Mouse (Mus musculus): ENCODE results near the gene Zfp683. TPM values are rescaled to one million over a fixed set of nuclear protein-coding genes. Genes with fewer than 3 reads are reported as not detected.

Zfp683 gene
- polyA plus RNA-seq, 1 experiment from 2014 or later = not detected

DNA sequence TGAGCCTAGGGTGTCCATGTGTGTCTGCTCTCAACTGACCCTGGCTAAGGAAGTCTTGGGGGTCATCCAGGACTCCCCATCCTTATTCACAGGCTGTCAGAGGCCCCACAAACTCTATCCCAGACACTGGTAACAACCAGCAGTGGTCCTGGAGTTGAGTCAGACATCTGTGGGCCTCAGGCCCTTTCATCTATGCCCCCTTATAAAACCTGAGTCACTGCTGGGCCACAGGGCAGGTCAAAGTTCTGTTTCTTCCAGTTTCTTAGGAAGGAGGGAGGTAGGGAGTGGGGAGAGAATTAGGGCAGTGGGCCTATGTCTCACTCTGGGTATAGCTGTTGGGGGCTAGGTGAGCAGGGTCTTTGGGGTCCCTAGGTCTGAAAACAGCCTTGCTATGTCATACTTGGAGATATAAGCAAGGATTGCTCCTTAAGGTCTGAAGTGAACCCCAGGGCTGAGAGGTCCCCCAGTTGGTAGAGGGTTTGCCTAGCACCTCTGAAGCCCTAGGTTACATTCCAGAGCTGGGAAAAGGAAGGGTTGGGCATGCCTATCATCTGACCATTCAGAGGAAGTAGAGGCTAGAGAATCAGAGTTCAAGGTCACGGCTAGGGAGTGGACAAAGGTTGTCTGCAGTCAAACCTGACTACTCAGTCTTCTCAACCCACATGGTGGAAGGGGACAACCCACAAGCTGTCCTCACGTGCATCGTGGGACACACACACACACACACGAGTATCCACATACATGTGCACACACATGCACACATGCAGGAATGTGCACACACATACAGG is 15.3 kb downstream of the Zfp683 start:
- Histone ChIP-seq H3K36me3 (ENCODE audit: insufficient read depth, low read length) (no peaks in the 10 kb centered on the region), H3K27ac (ENCODE audit: low read length) (no peak overlapping the region), H3K9ac (replicated peaks; ENCODE audit: low read depth) (no peak overlapping the region), H3K9me3 (ENCODE audit: low read length) (no peaks in the 10 kb centered on the region), H3K4me1 (ENCODE audit: insufficient read depth, low read depth, low read length) (no peaks in the 10 kb centered on the region), H3K4me3 (ENCODE audit: low read depth, low read length) (no peak overlapping the region), H3K27me3 (replicated peaks; ENCODE audit: insufficient read depth, low read length) (no peaks in the 10 kb centered on the region), H3K4me2 (replicated peaks; ENCODE audit: low read depth, low read length) (no peak overlapping the region)
- WGBS = 84% methylated on average over 4 of the region's 4 CpGs
- ATAC-seq (no peak), DNase-seq (ENCODE audit: low spot score) (no peak)
- TF ChIP-seq CTCF (IDR thresholded peaks at IDR 0.05) (no peak), EP300 (IDR thresholded peaks at IDR 0.05) (no peak)

- DNase-seq (ENCODE audit: low spot score) (peak; percentile 81), ATAC-seq (peak; percentile 39)
- no peaks in the 10 kb centered on the region for H3K36me3 ChIP-seq (ENCODE audit: insufficient read depth, low read length)
- no peaks in the 10 kb centered on the region for H3K4me1 ChIP-seq (ENCODE audit: insufficient read depth, low read depth, low read length)
- no peak for TF ChIP-seq EP300 (IDR thresholded peaks at IDR 0.05)
- peak; percentile 75 for TF ChIP-seq CTCF (IDR thresholded peaks at IDR 0.05)
- H3K4me2 ChIP-seq (replicated peaks; ENCODE audit: low read depth, low read length) = no peak overlapping the region
- no peak overlapping the region for H3K27ac ChIP-seq (ENCODE audit: low read length)
- no peak overlapping the region for H3K4me3 ChIP-seq (ENCODE audit: low read depth, low read length)
- H3K9me3 ChIP-seq (ENCODE audit: low read length) = no peaks in the 10 kb centered on the region
- no peak overlapping the region for H3K9ac ChIP-seq (replicated peaks; ENCODE audit: low read depth)
- H3K27me3 ChIP-seq (replicated peaks; ENCODE audit: insufficient read depth, low read length) = no peaks in the 10 kb centered on the region
- 16% methylated on average over 3 of the region's 3 CpGs for WGBS
These were observed 25.1 kb downstream of the Zfp683 start for GRCm38 (mm10) chr4:134078694-134079093.

GRCm38 (mm10) chr4:134080674-134081073 is 27.0 kb downstream of the Zfp683 start:
- no peak overlapping the region for H3K4me2 ChIP-seq (replicated peaks; ENCODE audit: low read depth, low read length)
- ATAC-seq (no peak), DNase-seq (ENCODE audit: low spot score) (no peak)
- TF ChIP-seq EP300 (IDR thresholded peaks at IDR 0.05) (no peak), CTCF (IDR thresholded peaks at IDR 0.05) (no peak)
- H3K9me3 ChIP-seq (ENCODE audit: low read length) = no peaks in the 10 kb centered on the region
- WGBS = 82% methylated on average over 4 of the region's 4 CpGs
- no peaks in the 10 kb centered on the region for H3K36me3 ChIP-seq (ENCODE audit: insufficient read depth, low read length)
- H3K9ac ChIP-seq (replicated peaks; ENCODE audit: low read depth) = no peak overlapping the region
- no peaks in the 10 kb centered on the region for H3K4me1 ChIP-seq (ENCODE audit: insufficient read depth, low read depth, low read length)
- H3K4me3 ChIP-seq (ENCODE audit: low read depth, low read length) = no peak overlapping the region
- H3K27ac ChIP-seq (ENCODE audit: low read length) = no peak overlapping the region
- no peaks in the 10 kb centered on the region for H3K27me3 ChIP-seq (replicated peaks; ENCODE audit: insufficient read depth, low read length)

DNA sequence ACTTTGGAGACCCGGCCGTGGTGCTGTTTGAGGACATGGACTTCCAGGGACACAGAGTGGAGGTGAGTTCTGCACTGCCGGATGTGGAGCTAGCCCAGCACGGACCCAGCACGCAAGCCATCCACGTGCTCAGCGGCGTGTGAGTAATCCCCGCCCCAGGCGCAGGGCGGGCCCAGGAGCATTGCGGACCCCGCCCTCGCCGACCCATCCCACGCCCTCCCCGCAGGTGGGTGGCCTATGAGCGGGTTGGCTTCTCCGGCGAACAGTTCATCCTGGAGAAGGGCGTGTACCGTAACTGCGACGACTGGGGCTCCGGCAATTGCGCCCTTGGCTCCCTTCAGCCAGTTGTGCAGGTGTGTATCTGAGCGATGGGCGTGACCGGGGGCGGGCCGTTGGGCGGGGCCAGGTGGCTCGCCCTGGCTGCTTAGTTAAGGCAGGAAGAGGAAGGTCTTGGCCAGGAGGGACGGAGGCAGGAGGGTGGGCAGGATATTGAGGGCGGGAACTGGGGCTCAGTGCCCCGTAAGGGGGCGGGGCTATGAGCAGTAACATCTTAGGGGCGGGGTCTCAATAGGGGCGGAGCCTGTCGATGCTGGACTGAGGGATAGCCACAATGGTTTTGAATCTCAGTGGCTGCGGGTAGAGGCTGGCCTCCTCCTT is 28.2 kb downstream of the Zfp683 start:
- peak overlapping the region; percentile 19 for H3K4me3 ChIP-seq (ENCODE audit: low read depth, low read length)
- H3K9ac ChIP-seq (replicated peaks; ENCODE audit: low read depth) = no peak overlapping the region
- TF ChIP-seq EP300 (IDR thresholded peaks at IDR 0.05) (no peak), CTCF (IDR thresholded peaks at IDR 0.05) (no peak)
- no peaks in the 10 kb centered on the region for H3K9me3 ChIP-seq (ENCODE audit: low read length)
- H3K4me1 ChIP-seq (ENCODE audit: insufficient read depth, low read depth, low read length) = no peaks in the 10 kb centered on the region
- H3K27me3 ChIP-seq (replicated peaks; ENCODE audit: insufficient read depth, low read length) = no peaks in the 10 kb centered on the region
- peak; percentile 95 for ATAC-seq
- peak; percentile 96 for DNase-seq (ENCODE audit: low spot score)
- H3K27ac ChIP-seq (ENCODE audit: low read length) = no peak overlapping the region
- H3K4me2 ChIP-seq (replicated peaks; ENCODE audit: low read depth, low read length) = peak overlapping the region; percentile 45
- 4% methylated on average over 39 of the region's 41 CpGs for WGBS
- no peaks in the 10 kb centered on the region for H3K36me3 ChIP-seq (ENCODE audit: insufficient read depth, low read length)

DNA sequence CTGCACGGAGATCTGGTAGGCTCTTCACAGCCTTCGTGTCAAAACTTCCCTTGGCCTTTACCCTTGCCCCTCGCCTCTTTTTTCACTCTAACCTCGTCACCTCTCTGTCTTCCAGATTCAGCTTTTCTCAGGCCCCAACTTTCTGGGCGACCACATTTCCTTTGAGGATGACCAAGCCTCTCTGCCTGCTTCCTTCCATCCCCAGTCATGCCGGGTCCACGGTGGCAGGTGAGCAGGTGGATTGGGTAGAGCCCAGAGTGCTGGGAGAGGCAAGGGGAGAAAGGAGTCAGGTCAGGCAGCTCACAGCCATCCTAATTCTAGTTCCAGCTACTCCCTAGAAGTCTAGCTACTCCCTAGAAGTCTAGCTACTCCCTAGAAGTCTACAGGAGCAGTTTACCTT is 28.8 kb downstream of the Zfp683 start:
- 16% methylated on average over 7 of the region's 7 CpGs for WGBS
- peak overlapping the region; percentile 45 for H3K4me2 ChIP-seq (replicated peaks; ENCODE audit: low read depth, low read length)
- H3K27ac ChIP-seq (ENCODE audit: low read length) = no peak overlapping the region
- DNase-seq (ENCODE audit: low spot score) (no peak), ATAC-seq (no peak)
- TF ChIP-seq EP300 (IDR thresholded peaks at IDR 0.05) = no peak
- no peak for TF ChIP-seq CTCF (IDR thresholded peaks at IDR 0.05)
- no peak overlapping the region for H3K9ac ChIP-seq (replicated peaks; ENCODE audit: low read depth)
- no peaks in the 10 kb centered on the region for H3K9me3 ChIP-seq (ENCODE audit: low read length)
- no peaks in the 10 kb centered on the region for H3K27me3 ChIP-seq (replicated peaks; ENCODE audit: insufficient read depth, low read length)
- no peaks in the 10 kb centered on the region for H3K36me3 ChIP-seq (ENCODE audit: insufficient read depth, low read length)
- peak overlapping the region; percentile 19; the same call in 1 of the 2 replicates for H3K4me3 ChIP-seq (ENCODE audit: low read depth, low read length)
- no peaks in the 10 kb centered on the region for H3K4me1 ChIP-seq (ENCODE audit: insufficient read depth, low read depth, low read length)

DNA sequence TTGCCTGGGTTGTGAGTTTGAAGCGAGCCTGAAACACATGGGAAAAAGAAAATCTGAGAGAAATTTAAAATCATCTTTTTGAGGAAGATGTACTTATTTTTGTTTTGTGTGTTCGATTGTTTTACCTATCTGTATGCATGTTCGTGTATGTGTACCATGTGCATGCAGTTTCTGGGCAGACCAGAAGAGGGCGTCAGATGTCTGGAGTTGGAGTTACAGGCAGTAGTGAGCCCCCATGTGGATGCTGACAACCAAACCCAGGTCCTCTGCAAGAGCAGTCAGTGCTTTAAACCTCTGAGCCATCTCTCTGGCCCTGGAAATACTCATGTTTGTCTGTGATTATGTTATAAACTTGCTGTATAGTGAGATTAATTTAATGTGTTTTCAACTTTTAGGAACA is 31.4 kb downstream of the Zfp683 start:
- no peaks in the 10 kb centered on the region for H3K4me1 ChIP-seq (ENCODE audit: insufficient read depth, low read depth, low read length)
- H3K4me2 ChIP-seq (replicated peaks; ENCODE audit: low read depth, low read length) = no peak overlapping the region
- H3K27me3 ChIP-seq (replicated peaks; ENCODE audit: insufficient read depth, low read length) = no peaks in the 10 kb centered on the region
- no peaks in the 10 kb centered on the region for H3K9me3 ChIP-seq (ENCODE audit: low read length)
- H3K9ac ChIP-seq (replicated peaks; ENCODE audit: low read depth) = no peak overlapping the region
- H3K36me3 ChIP-seq (ENCODE audit: insufficient read depth, low read length) = no peaks in the 10 kb centered on the region
- no peak overlapping the region for H3K27ac ChIP-seq (ENCODE audit: low read length)
- no peak for ATAC-seq
- WGBS = 84% methylated on average over 4 of the region's 4 CpGs
- TF ChIP-seq EP300 (IDR thresholded peaks at IDR 0.05) (no peak), CTCF (IDR thresholded peaks at IDR 0.05) (no peak)
- DNase-seq (ENCODE audit: low spot score) = no peak
- H3K4me3 ChIP-seq (ENCODE audit: low read depth, low read length) = no peak overlapping the region
